Mouse (Mus musculus): Measurements from ENCODE around the gene Gatad2b.

DNA sequence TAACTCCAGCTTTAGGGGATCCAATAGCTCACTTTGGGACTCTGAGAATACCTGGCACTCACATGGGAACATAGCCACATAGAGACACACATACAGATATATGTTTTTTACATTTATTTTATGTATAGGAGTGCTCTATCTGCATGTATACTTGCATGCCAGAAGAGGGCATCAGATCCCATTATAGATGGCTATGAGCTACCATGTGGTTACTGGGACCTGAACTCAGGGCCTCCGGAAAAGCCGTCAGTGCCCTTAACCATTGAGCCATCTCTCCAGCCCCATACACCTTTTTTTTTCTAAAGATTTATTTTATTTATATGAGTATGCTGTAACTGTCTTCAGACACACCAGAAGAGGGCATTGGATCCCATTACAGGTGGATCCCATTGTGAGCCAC is 8.8 kb upstream of the Gatad2b start:
- TF ChIP-seq CTCF (IDR thresholded peaks at IDR 0.05; ENCODE audit: low read depth) (no peak), EP300 (IDR thresholded peaks at IDR 0.05; ENCODE audit: low read depth) (no peak)

Measured in heart, postnatal 0 days (tissue).